Mouse (Mus musculus) frontal cortex, postnatal 14 days (tissue): ENCODE measurements around the gene Map6d1.

Experiments
- DNase-seq, 2 experiments: peaks; one replicate each; pipeline ENCODE4 v3.0.0; 2022; ENCODE audit warnings: low spot score in 2 of 2

The Map6d1 gene

DNA sequence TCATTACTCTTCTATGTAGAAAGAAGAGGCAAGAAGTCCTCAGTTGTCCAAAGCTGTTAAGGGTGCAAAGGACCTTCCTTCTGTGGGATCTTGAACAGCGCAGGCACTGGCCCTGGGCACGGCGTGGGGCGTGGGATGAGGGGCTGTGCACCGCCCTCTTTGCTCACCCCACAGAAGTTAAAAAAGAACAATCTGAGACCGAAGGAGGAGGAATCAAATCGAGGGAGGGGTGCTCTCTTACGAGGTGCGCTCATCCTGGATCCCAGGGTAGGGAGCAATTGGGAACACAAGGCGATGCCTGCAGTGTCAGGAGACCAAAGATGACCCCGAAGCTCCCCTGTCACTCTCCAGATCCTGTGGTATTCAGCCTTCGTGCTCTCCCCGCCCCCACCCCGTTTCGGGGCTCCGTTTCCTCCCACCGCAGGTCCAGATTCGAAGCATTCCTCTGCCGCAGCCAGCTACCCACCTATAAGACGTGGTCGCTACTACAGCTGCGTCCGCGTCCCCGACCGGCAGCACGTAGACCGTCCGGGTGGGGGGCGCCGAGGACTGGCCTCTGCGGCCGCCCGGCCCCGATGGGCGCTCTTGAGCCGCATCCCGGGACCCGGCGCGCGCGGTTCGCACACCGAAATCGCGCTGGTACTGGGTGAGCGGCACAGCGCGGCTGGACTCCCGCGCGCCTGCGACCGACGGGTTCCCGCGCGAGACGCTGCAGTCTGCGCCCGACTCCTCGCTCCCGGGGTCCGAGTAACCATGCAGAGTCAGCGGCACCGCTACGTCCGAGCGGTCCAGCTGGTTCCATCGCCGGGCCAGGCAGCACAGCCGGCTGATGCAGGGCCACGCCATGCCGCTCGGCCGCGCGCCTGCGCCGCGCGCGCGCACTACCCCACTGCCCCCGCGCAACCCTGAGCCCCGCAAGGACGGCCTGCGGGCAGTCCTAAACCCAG lies at the start of gene Map6d1:
Gene Map6d1, minus strand, starts transcription at position 891 of the 947 bp plus-strand sequence.
- peak in 1 of 2 experiments; percentile 46 for DNase-seq

DNA sequence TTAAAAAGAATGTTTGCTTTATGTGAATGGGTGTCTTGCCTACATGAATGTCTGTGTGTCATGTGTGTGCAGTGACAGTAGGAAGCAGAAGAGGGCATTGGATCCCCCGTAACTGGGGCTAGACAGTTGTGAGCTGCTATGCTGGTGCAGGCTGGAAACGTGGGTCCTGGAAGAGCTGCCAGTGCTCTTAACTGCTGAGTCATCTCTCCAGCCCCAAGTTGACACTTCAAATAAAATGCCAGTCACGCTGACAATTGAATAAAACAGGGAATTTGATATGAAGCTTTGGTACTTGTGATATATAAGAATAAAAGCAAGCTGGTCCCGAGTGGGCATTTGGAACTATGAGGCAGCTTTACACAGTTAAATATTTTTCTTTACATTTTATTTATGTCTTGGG lies 39.1 kb upstream of the Map6d1 start:
- no peak for DNase-seq

GRCm38 (mm10) chr16:20279395-20279794 lies 38.2 kb upstream of the Map6d1 start:
- DNase-seq: no peak

DNA sequence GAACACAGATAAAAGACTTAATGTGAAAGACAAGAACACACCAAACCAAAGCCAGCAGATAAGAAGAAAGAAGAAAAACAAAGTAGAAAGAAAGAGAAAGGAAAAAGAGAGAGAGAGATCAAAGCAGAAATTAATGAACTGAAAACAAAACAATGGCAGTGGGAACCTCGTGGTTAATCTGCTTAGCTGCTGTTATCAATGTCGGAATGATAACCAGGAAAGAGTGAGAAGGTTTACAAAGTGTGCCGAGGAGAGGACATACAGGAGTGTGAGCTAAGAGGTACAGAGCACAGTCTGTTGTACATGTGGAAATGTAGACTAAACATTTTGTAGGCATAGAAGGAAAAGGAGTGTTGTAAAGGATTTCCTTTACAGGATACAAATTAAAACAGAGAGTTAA lies 31.8 kb upstream of the Map6d1 start:
- no peak for DNase-seq

DNA sequence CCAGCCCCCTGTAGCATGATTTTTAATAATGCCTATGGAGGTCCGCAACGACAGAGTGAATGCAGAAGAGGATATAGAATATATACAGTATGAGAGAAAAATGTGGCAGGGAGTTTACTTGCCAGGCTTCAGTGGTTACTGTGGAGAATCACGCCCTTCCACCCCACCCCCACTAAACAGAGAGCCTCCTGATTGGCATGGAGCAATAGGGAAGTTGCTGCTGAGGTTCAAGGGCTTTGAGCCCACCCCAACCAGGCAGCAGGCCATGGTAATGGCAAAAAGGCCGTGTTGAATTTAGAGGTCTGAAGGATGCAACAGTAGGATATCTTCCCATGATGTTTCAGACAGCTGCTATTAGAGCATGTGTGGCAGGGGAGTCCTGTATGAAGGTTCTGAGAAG lies 30.2 kb upstream of the Map6d1 start:
- no peak for DNase-seq

GRCm38 (mm10) chr16:20265089-20265488 lies 23.9 kb upstream of the Map6d1 start:
- no peak for DNase-seq

DNA sequence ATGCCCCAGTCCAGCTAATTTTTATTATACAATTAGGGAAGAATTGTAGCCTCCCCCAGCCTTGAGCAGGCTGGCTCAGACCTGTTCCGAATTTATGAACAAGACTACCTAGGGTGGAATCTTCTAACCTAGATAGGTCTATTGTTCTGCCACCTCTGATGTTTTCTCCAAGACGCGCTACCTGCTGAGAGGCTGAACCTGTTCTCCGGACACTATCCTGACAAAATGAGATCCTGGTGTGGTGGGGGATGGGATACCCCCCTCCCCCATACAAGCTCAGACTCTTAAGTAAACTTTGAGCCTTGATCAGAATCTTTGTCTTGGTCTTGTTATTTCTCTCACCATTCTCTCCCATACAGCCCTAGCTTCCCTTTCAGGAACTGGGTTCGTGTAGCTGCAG lies 16.8 kb upstream of the Map6d1 start:
- DNase-seq: no peak

- DNase-seq: no peak
Observed at GRCm38 (mm10) chr16:20248442-20249174, 7.5 kb upstream of the Map6d1 start.

GRCm38 (mm10) chr16:20247103-20247502 lies 5.9 kb upstream of the Map6d1 start:
- DNase-seq: no peak

- DNase-seq: no peak
Observed at GRCm38 (mm10) chr16:20238646-20239045, 2.5 kb downstream of the Map6d1 start.

- DNase-seq: no peak
Observed at GRCm38 (mm10) chr16:20237426-20237825, 3.7 kb downstream of the Map6d1 start.

GRCm38 (mm10) chr16:20234406-20234805 lies 6.8 kb downstream of the Map6d1 start:
- DNase-seq: no peak

- DNase-seq: no peak
Observed at GRCm38 (mm10) chr16:20228167-20228566, 13.0 kb downstream of the Map6d1 start.

GRCm38 (mm10) chr16:20227504-20227903 lies 13.7 kb downstream of the Map6d1 start:
- no peak for DNase-seq

DNA sequence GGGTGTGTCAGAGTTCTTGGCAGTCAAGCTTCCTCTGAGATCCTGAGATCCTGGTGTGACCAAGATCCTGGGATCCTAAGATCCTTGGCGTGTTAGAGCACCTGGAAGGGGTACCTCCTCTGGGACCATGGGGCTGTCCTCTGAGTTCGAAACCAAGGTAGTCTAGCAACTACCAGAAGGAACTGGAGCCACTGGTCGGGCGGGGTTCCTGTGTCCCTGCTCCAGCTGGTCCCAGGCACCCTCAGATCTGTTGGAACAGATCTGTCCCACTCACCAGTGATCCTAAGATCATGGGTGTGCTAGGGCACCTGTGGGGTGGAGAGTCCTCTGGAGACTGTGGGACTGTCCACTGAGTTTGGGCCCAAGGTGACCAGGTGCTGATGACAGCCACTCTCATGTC lies 14.5 kb downstream of the Map6d1 start:
- no peak for DNase-seq

DNA sequence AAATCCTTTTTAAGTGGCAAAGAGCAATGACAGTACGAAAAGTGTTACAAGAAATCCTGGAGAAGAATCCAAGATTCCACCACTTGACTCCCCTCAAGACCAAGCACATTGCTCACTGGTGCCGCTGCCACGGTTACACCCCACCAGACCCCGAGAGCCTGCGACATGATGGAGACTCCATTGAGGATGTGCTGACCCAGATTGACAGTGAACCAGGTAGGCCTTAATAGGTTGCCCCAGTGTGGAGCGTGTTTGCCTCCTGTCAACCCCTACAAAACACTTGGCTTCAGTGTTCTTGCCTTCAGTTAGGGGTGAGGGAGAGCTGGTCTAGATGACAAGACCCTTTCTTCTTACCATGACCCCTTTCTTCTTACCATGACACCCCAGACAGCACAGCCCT lies 18.4 kb downstream of the Map6d1 start:
- no peak for DNase-seq

DNA sequence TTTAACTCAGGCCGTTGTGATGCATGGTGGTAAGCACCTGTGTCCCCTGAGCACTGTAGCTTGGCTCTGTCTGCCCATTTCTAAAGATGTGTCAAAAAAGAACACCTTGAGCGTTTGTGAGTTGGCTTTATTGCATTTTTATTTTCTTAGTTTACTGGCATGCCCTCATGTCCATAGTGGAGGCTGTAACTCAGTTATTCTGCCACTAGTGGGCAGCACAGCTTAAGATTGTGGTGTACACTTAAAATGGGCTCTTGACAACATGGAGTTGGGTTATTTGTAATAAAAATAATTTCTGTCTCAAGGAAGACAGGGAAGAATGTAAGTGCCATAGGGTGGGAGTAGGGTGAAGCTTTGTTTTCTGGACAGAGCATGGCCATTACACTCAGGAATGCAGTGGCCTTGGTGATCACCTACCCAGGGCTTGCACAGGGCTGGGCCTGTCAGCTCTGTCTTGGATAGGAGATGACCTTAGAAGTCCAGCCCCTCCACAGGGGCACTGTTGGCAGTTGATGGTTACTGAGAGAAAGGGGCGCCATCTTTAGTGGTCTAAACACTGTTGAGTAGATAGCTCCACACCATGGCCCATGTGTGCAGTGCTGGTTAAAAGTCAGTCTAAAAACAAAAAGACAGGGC lies 27.4 kb downstream of the Map6d1 start:
- no peak for DNase-seq

- no peak for DNase-seq
Observed at GRCm38 (mm10) chr16:20199501-20200201, 41.5 kb downstream of the Map6d1 start.

DNA sequence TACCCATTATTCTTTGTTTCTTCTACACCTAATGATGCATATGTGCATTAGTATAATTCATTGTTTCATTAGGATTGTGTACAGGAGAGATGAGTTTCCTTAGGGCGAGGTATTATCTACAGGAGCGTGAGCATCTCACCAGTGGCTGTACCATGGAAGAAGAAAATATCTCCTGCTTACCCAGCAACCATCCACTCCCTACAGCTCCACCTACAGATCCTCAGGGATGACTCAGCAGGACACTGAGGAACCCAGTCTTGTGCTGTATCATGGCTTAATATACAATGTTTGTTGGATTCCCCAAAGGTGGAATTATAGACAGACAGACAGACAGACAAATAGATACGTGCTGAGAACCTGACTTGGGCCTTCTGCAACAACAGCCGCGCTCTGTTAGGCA lies 44.2 kb downstream of the Map6d1 start:
- DNase-seq: no peak

DNA sequence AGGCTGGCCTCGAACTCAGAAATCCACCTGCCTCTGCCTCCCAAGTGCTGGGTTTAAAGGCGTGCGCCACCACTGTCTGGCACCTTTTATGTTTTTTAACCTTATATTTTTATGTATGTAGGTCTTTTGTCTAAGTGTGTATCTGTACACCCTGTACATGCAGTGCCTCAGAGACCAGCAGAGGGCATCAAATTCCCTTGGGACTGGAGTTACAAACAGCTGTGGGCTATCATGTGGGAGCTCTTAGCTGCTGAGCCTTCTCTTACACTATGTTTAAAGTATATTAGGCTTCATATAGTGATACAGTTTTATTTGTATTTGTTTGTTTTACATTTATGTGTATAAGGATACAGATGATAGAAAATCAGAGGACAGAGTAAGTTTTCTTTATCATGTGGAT lies 45.6 kb downstream of the Map6d1 start:
- no peak for DNase-seq

GRCm38 (mm10) chr16:20192043-20192442 lies 49.1 kb downstream of the Map6d1 start:
- no peak for DNase-seq
